Mouse (Mus musculus) heart, embryonic 16.5 days (tissue): ENCODE data around the gene Olfr876. TPM values are rescaled to one million over a fixed set of nuclear protein-coding genes. Genes with fewer than 3 reads are reported as not detected.

ENCODE experiments used
- polyA plus RNA-seq: library from polyadenylated mRNA; unstranded; fragments of >200 nt; fragmentation: Nextera tagmentation; extraction: Ambion mirVana; gene quantifications from 2 replicates; pipeline ENCODE4 v1.2.1, GENCODE M21; 2015

Gene Olfr876
- polyA plus RNA-seq, 1 experiment from 2014 or later: not detected

Other genes with a start within 250 kb of the Olfr876 start
- 9.2 and 10.9 TPM in 2 replicates for gene Siae, start 247.3 kb upstream of the Olfr876 start, polyA plus RNA-seq
- gene Spa17, start 189.3 kb upstream of the Olfr876 start, polyA plus RNA-seq: 7.6 and 7.9 TPM in 2 replicates
- gene Tbrg1, start 145.7 kb upstream of the Olfr876 start, polyA plus RNA-seq: 95.3 and 105 TPM in 2 replicates
- gene Panx3, start 133.8 kb upstream of the Olfr876 start, polyA plus RNA-seq: 0.05 TPM in 1 of 2 replicates, not detected in the other
- not detected in 2 replicates for gene Olfr160, start 86.8 kb upstream of the Olfr876 start, polyA plus RNA-seq
- gene Olfr874, start 57.9 kb upstream of the Olfr876 start, polyA plus RNA-seq: not detected in 2 replicates
- not detected in 2 replicates for gene Olfr875, start 31.2 kb upstream of the Olfr876 start, polyA plus RNA-seq
- not detected in 2 replicates for gene Olfr877, start 51.2 kb downstream of the Olfr876 start, polyA plus RNA-seq
- not detected in 2 replicates for gene Olfr145, start 93.7 kb downstream of the Olfr876 start, polyA plus RNA-seq
- gene Olfr878, start 114.8 kb downstream of the Olfr876 start, polyA plus RNA-seq: not detected in 2 replicates
- not detected in 2 replicates for gene Olfr881, start 188.8 kb downstream of the Olfr876 start, polyA plus RNA-seq
- not detected in 2 replicates for gene Olfr883, start 222.8 kb downstream of the Olfr876 start, polyA plus RNA-seq
- gene Olfr884, start 243.5 kb downstream of the Olfr876 start, polyA plus RNA-seq: not detected in 2 replicates